Mouse (Mus musculus) hindbrain, postnatal 0 days (tissue): ENCODE measurements at regions not wholly inside any gene's neighbourhood (a gene's known extent, or its start where the extent isn't known, plus 50 kb on each side); places are given as distances from the start of the nearest gene placed in this dataset.

Experiments
- ATAC-seq: fragments of 200-750 bp; cut with Nextera tagmentation; 2 replicates; pipeline ENCODE4 v1.8.0; 2017; ENCODE audit warnings: mild to moderate bottlenecking, moderate TSS enrichment, moderate library complexity
- DNase-seq: peaks from one replicate; pipeline ENCODE4 v3.0.0-alpha.2; 2015; ENCODE audit warnings: low spot score
- H3K27ac ChIP-seq: fragments of 300-500 bp; sonication (generic); 2 replicates; pipeline ENCODE4 v1.5.1; 2014; ENCODE audit warnings: mild to moderate bottlenecking
- H3K27me3 ChIP-seq: fragments of 300-500 bp; sonication (generic); 2 replicates; pipeline ENCODE4 v1.6.1; 2014; ENCODE audit warnings: low read length, mixed read lengths; ENCODE audit not compliant: insufficient read depth
- H3K36me3 ChIP-seq: fragments of 300-500 bp; sonication (generic); 2 replicates; pipeline ENCODE4 v1.6.1; 2014; ENCODE audit warnings: low read length, mixed read lengths; ENCODE audit not compliant: insufficient read depth
- H3K4me1 ChIP-seq: fragments of 300-500 bp; sonication (generic); 2 replicates; pipeline ENCODE4 v1.6.1; 2014; ENCODE audit warnings: antibody characterized with exemption, low read length, mixed read lengths; ENCODE audit not compliant: insufficient read depth
- H3K4me2 ChIP-seq: fragments of 300-500 bp; sonication (generic); 2 replicates; pipeline ENCODE4 v1.6.1; 2014; ENCODE audit warnings: low read depth, mild to moderate bottlenecking, low read length, moderate library complexity, mixed read lengths
- H3K4me3 ChIP-seq: fragments of 300-500 bp; sonication (generic); 2 replicates; pipeline ENCODE4 v1.5.1; 2014; ENCODE audit warnings: low read length
- H3K9ac ChIP-seq: fragments of 300-500 bp; sonication (generic); replicated peaks from 2 replicates; pipeline ENCODE4 v1.6.1; 2014; ENCODE audit warnings: mild to moderate bottlenecking, low read length, moderate library complexity, mixed read lengths
- H3K9me3 ChIP-seq: fragments of 300-500 bp; sonication (generic); 2 replicates; pipeline ENCODE4 v1.6.1; 2016; ENCODE audit warnings: low read length, mixed read lengths
- CTCF ChIP-seq: IDR thresholded peaks from 2 replicates; pipeline ENCODE4 v1.5.1; 2016; ENCODE audit warnings: antibody characterized with exemption, control low read depth, low read depth
- WGBS: fragments of 180-500 bp; shearing (Covaris S2); extraction: QIAGEN DNeasy Blood & Tissue Kit; methylation state at CpG from one replicate; pipeline ENCODE4 v1.1.7; 2014; 5-methylcytosine and 5-hydroxymethylcytosine counted together

- no peak overlapping the region for H3K27ac ChIP-seq
- no peaks in the 10 kb centered on the region for H3K27me3 ChIP-seq
- TF ChIP-seq CTCF: no peak
- H3K4me3 ChIP-seq: no peak overlapping the region
- ATAC-seq: no peak
- WGBS: 38% methylated on average over 2 of the region's 2 CpGs
- no peaks in the 10 kb centered on the region for H3K4me1 ChIP-seq
- H3K4me2 ChIP-seq: no peak overlapping the region
- no peak for DNase-seq
- no peak overlapping the region for H3K9ac ChIP-seq
- no peaks in the 10 kb centered on the region for H3K9me3 ChIP-seq
- H3K36me3 ChIP-seq: no peaks in the 10 kb centered on the region
Observed at GRCm38 (mm10) chr1:57214266-57214665, 163.2 kb upstream of the 1700066M21Rik start.

GRCm38 (mm10) chr1:57217656-57218055 is 159.8 kb upstream of the 1700066M21Rik start:
- Histone ChIP-seq H3K9me3 (no peaks in the 10 kb centered on the region), H3K36me3 (no peaks in the 10 kb centered on the region), H3K4me1 (no peaks in the 10 kb centered on the region), H3K4me2 (no peak overlapping the region), H3K4me3 (no peak overlapping the region), H3K27me3 (no peaks in the 10 kb centered on the region), H3K9ac (no peak overlapping the region), H3K27ac (no peak overlapping the region)
- TF ChIP-seq CTCF: no peak
- ATAC-seq: no peak
- 57% methylated on average over 8 of the region's 8 CpGs for WGBS
- DNase-seq: no peak

- DNase-seq (no peak), ATAC-seq (no peak)
- Histone ChIP-seq H3K4me2 (no peak overlapping the region), H3K36me3 (no peaks in the 10 kb centered on the region), H3K4me3 (no peak overlapping the region), H3K4me1 (no peaks in the 10 kb centered on the region), H3K27me3 (no peaks in the 10 kb centered on the region), H3K9ac (no peak overlapping the region), H3K27ac (no peak overlapping the region), H3K9me3 (no peaks in the 10 kb centered on the region)
- WGBS: 22% methylated on average over 2 of the region's 2 CpGs
- TF ChIP-seq CTCF: no peak
Observed at GRCm38 (mm10) chr1:57218127-57218526, 159.3 kb upstream of the 1700066M21Rik start.

- 0 out of 2 replicates have a peak, but pooled peaks have one; percentile 27 for ATAC-seq
- no peak for DNase-seq
- no peak for TF ChIP-seq CTCF
Observed at GRCm38 (mm10) chr1:57218616-57219015, 158.8 kb upstream of the 1700066M21Rik start.

GRCm38 (mm10) chr1:57224425-57225104 is 152.9 kb upstream of the 1700066M21Rik start:
- ATAC-seq: peak; percentile 89
- peak overlapping the region; percentile 13 for H3K4me2 ChIP-seq

More at GRCm38 (mm10) chr1:57218616-57219015, 158.8 kb upstream of the 1700066M21Rik start:
- Histone ChIP-seq H3K36me3 (no peaks in the 10 kb centered on the region), H3K27me3 (no peaks in the 10 kb centered on the region), H3K27ac (no peak overlapping the region), H3K4me2 (no peak overlapping the region), H3K9me3 (no peaks in the 10 kb centered on the region), H3K4me1 (no peaks in the 10 kb centered on the region), H3K4me3 (no peak overlapping the region), H3K9ac (no peak overlapping the region)
- WGBS: 21% methylated on average over 3 of the region's 3 CpGs

GRCm38 (mm10) chr1:57243607-57244408 is 133.6 kb upstream of the 1700066M21Rik start:
- no peak for DNase-seq
- no peak for TF ChIP-seq CTCF
- Histone ChIP-seq H3K9ac (no peak overlapping the region), H3K27ac (no peak overlapping the region), H3K9me3 (no peaks in the 10 kb centered on the region), H3K27me3 (no peaks in the 10 kb centered on the region), H3K4me3 (no peak overlapping the region), H3K4me1 (no peaks in the 10 kb centered on the region), H3K4me2 (no peak overlapping the region), H3K36me3 (no peaks in the 10 kb centered on the region)
- 0 out of 2 replicates have a peak, but pooled peaks have one; percentile 12 for ATAC-seq
- WGBS: 27% methylated on average over 6 of the region's 6 CpGs

More at GRCm38 (mm10) chr1:57224425-57225104, 152.9 kb upstream of the 1700066M21Rik start:
- no peaks in the 10 kb centered on the region for H3K4me1 ChIP-seq
- H3K9me3 ChIP-seq: no peaks in the 10 kb centered on the region
- TF ChIP-seq CTCF: no peak
- no peak overlapping the region for H3K27ac ChIP-seq
- no peaks in the 10 kb centered on the region for H3K36me3 ChIP-seq
- no peaks in the 10 kb centered on the region for H3K27me3 ChIP-seq
- WGBS: 33% methylated on average over 10 of the region's 10 CpGs
- no peak overlapping the region for H3K4me3 ChIP-seq
- DNase-seq: peak; percentile 89
- H3K9ac ChIP-seq: no peak overlapping the region
